Mouse (Mus musculus) hematopoietic stem cell, adult 5-6 weeks (primary cell): ENCODE data around the gene Eps8l3. TPM values are rescaled to one million over a fixed set of nuclear protein-coding genes. Genes with fewer than 3 reads are reported as not detected.

ENCODE experiments used
- ATAC-seq, 2 experiments: fragments of 125-278 bp in 1 of 2; replicated peaks in 1 of 2; 2 replicates each; pipeline ENCODE4 v1.8.0; 2016 to 2017; ENCODE audit warnings: inconsistent platforms in 2 of 2, mild to moderate bottlenecking in 2 of 2, moderate number of reproducible peaks in 2 of 2, low read depth in 1 of 2, moderate TSS enrichment in 1 of 2; ENCODE audit not compliant: low FRiP score in 2 of 2, poor library complexity in 2 of 2, severe bottlenecking in 2 of 2, insufficient read depth in 1 of 2, low TSS enrichment in 1 of 2
- total RNA-seq: library from RNA; stranded (forward); fragments of 172-1452, 232-1000 nt; gene quantifications from 2 replicates; pipeline ENCODE4 v1.2.3, GENCODE M21; 2017

Gene Eps8l3
- total RNA-seq, 1 experiment from 2014 or later: not detected

DNA sequence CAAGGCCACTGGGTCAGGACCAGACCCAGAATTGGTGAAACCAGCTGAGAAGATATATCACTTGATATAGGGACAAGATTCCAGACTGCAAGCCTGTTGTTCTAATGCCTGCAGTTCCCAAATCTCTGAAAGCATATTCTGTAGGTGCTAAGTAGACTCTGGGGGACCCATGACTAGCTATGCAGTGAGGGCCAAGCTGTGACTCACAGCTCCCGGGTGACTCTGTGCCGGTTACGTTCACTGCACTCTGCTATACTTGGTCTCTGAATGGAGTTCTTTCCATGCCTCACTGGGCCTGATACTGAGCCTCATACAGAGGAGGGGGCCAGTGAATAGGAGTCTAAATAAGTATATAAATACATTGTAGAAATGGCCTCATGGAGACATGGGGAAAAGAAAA lies 50.8 kb downstream of the Eps8l3 start:
- no peak for ATAC-seq

DNA sequence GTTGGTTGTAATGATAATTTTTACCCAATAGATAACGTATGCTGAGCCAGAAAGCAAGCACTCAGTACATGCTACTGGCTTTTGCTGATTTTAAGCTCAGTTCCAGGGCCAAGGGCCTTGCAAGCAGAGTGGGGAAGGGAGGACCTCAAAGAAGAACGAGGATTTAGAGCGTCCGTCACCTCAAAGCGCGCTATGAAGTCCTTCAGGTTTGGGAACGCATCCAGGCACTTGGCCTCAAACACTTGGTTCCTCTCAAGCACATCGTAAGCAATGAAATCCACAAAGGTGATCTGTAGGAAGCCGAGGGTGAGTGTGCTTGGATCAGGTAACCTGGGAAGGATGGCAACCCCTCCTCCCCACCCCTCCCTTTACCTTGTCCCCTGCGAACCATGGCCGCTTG lies 51.7 kb downstream of the Eps8l3 start:
- ATAC-seq: no peak

DNA sequence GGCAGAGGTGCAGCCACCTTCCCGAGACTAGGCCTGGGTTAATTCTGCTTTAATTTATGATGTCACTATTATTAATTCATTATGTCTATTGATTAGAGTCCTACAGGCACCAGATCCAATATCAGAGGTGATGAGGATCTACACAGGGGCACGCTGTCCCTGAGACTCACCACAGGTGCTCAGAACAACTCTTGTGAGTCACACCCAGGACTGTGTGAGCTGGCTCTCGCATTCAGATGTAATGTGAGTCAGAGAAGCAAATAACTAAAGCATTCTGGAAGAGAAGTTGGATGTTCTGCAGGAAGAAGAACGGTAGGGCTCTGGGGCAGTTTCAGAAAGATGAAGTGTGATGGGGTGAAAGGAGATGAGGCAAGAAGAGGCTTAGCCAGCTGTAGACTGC lies 52.2 kb downstream of the Eps8l3 start:
- no peak for ATAC-seq

DNA sequence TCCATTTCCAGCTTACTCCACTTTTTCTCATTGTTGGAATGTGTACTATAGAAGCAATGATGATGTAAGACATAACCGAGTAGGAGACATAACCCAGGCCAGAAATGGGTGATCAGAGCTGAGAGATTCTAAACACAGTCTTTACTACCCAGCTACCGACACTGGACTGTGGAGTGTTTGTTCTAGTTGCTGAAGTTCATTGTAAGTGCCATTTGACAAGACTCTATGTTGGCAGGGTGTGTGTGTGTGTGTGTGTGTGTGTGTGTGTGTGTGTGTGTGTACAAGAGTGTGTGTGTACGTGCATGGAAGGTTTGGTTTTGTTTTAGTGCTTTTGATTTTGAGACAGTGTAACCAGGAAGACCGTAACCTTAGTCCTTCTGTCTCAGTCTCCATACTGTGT lies 52.7 kb downstream of the Eps8l3 start:
- ATAC-seq: no peak

DNA sequence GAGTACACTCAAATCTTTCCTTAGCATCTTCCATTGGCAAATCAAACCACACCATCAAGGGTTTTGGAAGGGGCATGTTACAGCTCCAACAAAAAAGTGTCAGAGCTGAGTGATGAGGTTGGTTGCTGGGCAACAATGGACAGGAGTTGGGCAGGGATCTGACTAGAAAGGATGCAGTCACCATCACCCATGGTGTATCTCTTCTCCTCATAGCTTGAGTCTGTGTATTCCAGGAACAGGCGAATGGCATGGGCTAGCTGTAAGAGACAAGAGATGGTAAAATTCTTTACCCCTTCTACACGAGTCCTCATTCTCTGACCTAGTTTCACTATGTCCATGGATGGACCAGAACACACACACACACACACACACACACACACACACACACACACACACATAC lies 54.1 kb downstream of the Eps8l3 start:
- no peak for ATAC-seq

DNA sequence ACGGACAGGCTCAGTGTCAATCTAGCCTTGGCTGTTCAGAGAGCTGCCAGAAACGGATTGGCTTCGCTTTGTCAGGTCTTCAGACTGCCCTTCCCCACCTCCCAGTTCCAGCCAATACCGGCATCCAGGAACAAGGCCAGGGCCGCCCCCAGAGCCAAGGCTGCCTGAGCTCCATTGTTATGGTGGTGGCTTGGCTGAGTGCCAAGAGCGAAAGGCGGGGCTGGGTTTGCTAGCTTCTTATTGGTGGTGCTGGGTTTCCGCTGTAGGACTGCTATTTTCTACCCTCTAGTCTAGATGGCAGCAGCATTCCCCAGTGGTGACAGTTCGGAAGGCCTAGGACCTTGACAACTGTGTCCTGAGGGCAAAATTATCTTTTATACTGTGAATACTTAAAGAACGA lies 54.6 kb downstream of the Eps8l3 start, which contains the start of gene Gstm7:
Gene Gstm7, minus strand, starts transcription at position 148 of the 400 bp plus-strand sequence.
- ATAC-seq: peak; percentile 91 to 92

DNA sequence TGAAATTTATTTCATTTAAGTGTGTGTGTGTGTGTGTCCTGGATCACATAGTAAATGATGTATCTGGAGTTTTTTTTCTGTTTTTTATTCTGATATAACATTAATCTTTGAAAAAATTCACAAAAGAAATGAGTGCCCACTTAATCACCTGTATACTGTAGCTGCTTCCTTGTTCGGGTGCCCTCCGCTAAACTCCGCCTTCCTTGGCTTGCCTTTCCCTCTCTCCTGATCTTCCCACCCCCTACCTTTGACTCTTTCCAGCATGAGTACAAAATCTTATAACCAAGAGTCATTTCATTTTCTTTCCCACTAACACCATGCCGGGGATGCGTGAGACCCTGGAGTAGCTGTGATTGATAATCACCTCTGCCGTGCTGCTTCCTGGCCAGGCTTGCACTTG lies 55.1 kb downstream of the Eps8l3 start:
- ATAC-seq: no peak

DNA sequence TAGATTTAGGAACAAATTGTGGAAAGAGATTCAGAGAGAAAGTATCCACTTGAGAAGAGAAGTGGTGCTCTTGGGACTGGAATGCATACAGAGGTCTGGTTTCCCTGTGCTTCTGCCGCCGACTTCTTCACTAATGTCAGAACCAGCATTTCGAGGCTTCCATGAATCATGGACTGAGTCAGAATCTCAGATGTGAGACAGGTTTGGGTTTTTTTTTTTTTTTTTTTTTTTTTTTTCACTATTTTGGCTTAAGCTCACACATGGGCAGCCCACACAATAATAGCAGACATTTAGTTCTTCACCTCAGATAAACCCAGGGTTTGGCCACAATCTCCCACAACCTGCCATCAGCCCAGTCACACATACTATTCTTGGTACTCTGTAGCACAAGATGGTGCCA lies 58.2 kb downstream of the Eps8l3 start:
- no peak for ATAC-seq

DNA sequence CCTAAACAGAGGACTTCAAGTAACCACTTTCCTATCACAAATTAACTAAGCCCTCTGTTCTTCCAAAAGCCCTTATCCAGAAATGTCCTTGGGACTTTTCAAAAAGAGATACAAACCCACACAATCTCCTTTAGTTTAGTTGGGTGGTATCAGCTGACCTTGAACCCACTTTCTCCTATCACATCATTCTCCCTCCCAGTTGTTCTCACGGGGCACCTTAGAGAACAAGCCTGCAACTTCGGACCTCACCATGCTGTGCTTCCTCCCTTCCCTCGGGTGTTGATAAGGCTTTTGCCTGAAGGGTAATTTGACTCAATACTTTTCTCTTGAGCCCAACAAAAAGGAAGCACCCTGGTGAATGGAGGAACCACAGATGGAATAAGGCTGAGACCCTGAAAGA lies 58.9 kb downstream of the Eps8l3 start:
- no peak for ATAC-seq

DNA sequence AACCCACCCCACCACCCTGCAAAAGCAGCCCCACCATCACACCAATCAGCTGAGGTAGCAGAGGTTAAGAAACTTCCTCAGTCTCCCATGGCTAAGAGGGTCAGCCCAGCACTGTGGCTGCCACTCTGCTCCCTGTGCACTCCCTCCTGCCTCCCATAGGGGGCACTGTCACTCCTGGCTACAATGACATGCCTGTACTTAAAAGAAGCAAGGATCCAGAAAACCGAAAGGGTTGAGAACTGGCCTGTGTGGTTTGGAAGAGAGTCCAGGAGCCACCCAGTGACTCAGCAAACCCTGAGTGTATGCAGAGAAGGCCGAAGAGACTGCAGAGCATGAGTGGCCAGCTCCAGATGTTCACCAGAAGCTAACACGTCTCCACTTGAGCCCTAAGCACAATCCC lies 62.4 kb downstream of the Eps8l3 start:
- peak; percentile 82 to 89 for ATAC-seq

DNA sequence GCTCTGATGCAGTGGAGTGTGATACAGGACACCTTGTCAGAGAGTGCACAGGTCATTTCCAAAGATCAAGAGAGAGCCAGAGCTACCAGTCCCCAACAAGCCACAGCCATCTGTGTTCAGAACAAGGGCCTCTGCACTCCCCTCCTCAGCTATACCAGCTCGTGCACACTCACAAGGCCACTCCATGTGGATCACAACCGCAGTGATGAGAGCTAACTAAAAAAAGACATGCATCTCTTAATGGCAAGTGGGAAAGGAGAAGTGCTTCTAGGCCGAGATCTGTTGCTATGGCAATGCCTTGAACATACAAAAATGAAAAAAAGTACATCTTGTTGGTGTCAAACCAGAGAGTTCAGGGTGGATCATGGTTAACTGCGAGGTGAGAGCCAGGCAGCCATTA lies 62.8 kb downstream of the Eps8l3 start:
- ATAC-seq: peak; percentile 75 to 82

DNA sequence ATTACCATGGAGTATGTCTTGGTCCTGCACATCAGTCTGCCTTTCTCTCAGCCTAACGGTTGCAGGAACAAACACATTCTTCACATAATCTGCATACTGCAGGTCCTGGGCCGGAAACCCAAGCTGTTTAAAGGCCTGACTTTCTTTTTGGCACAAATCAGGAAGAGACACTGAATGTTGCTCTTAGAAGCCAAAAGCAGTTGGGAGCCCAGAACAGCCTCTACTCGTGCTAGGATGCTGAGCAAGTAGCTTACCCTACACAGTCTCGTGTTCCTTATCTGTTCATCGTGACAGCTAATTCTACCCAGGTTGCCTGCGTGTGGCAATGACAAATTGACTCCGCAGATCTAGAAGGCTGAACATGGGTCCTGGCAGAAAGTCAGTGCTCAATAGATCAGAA lies 63.5 kb downstream of the Eps8l3 start:
- no peak for ATAC-seq

DNA sequence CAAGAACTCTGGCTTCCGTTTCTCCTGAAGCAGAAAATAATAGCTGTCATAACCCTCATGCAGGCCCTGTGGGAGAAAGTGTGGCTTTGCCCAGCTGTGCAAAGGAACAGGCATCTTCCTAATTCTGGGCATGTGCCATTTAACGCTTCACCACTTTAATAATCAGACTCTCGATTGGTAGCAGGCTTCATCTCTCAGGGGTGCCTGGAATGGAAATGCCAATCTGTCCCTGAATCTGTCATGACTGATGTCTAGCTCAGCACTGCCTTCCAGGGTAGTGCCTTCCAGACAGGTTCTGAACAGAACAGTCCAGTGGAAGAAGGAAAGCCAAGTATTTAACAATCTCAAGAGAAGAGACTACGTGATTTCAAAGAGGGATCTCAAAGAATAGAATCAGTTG lies 64.2 kb downstream of the Eps8l3 start:
- ATAC-seq: no peak

Other genes with a start within 250 kb of the Eps8l3 start
- not detected in 2 replicates for gene Gm10961, start 245.9 kb upstream of the Eps8l3 start, total RNA-seq
- gene Strip1, start 245.5 kb upstream of the Eps8l3 start, total RNA-seq: 17.3 and 17.8 TPM in 2 replicates
- gene Ahcyl1, start 180.7 kb upstream of the Eps8l3 start, total RNA-seq: 79.8 and 99.2 TPM in 2 replicates
- gene Csf1, start 116.8 kb upstream of the Eps8l3 start, total RNA-seq: 5.7 and 6.2 TPM in 2 replicates
- 34.2 and 42.6 TPM in 2 replicates for gene Gstm5, start 18.6 kb downstream of the Eps8l3 start, total RNA-seq
- 8.3 and 11.8 TPM in 2 replicates for gene Gstm7, start 54.6 kb downstream of the Eps8l3 start, total RNA-seq
- not detected in 2 replicates for gene Gstm6, start 66.5 kb downstream of the Eps8l3 start, total RNA-seq
- gene Gstm3, start 92.1 kb downstream of the Eps8l3 start, total RNA-seq: not detected in 2 replicates
- gene Gstm2, start 109.2 kb downstream of the Eps8l3 start, total RNA-seq: 1.7 and 2.8 TPM in 2 replicates
- 104 and 128 TPM in 2 replicates for gene Gstm1, start 140.7 kb downstream of the Eps8l3 start, total RNA-seq
- 11.8 and 13.1 TPM in 2 replicates for gene Gstm4, start 167.7 kb downstream of the Eps8l3 start, total RNA-seq
- 45.3 and 46.7 TPM in 2 replicates for gene Ampd2, start 209.4 kb downstream of the Eps8l3 start, total RNA-seq
- gene Gnat2, start 215.6 kb downstream of the Eps8l3 start, total RNA-seq: 3.8 and 4.4 TPM in 2 replicates